Mouse (Mus musculus): ENCODE data around the gene Sgf29.

DNA sequence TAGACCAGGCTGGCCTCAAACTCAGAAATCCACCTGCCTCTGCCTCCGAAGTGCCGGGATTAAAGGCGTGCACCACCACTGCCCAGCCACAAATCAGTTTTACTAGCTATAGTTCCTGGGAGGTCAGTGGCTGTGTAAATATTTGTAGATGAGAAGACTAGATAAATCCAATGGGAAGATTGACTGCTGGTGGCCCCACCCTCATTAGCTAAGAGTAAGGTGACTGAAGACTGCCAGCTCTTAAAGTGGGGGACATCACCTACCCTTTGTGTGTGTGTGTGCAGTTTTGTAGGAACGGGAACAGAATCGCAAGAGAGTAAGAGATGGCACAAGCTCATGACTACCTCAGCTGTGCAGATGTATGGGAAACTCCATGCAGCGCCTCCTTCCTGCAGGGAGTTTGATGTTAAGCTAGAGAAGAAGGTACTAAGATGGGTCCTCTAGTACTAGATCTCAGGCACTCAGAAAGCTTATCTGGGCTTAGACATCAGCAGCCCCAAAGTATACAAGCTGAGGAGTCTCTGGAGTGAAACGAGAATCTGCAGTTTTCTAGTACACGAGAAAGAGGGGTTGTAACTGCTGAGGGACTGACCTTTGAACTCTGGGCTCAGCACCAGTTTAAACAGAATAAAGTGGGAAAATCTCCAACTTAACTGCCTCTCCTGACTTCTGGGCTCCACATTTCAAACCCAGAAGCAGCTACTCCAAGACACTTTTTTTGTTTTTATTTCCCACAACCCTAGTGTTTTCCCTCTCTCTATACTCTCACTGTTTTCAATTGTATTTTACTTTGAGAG is 29.6 kb downstream of the Sgf29 start:
- TF ChIP-seq CTCF (IDR thresholded peaks at IDR 0.05; ENCODE audit: insufficient read depth, low read length): no peak
- no peak for TF ChIP-seq POLR2A (IDR thresholded peaks at IDR 0.05; ENCODE audit: borderline replicate concordance, extremely low read depth, low read depth, low read length)

All from lung, adult 2 months (tissue).